Mouse (Mus musculus): ENCODE measurements at regions not wholly inside any gene's neighbourhood (a gene's known extent, or its start where the extent isn't known, plus 50 kb on each side); places are given as distances from the start of the nearest gene placed in this dataset.

GRCm38 (mm10) chr13:37595196-37595595 is 183.0 kb upstream of the Rreb1 start:
- Histone ChIP-seq H3K36me3 (ENCODE audit: control insufficient read depth, insufficient read depth, low read length) (no peaks in the 10 kb centered on the region), H3K9ac (ENCODE audit: low read length) (no peak overlapping the region), H3K9me3 (ENCODE audit: control insufficient read depth, low read length) (no peaks in the 10 kb centered on the region), H3K4me2 (replicated peaks; ENCODE audit: low read depth) (no peak overlapping the region), H3K4me1 (replicated peaks; ENCODE audit: control insufficient read depth, insufficient read depth) (no peaks in the 10 kb centered on the region), H3K27me3 (ENCODE audit: control insufficient read depth, insufficient read depth, low read length) (no peaks in the 10 kb centered on the region), H3K27ac (replicated peaks) (no peak overlapping the region), H3K4me3 (ENCODE audit: low read depth, low read length) (no peak overlapping the region)
- DNase-seq (ENCODE audit: low spot score) (no peak), ATAC-seq (ENCODE audit: low FRiP score, low TSS enrichment) (no peak)
- TF ChIP-seq CTCF (IDR thresholded peaks at IDR 0.05; ENCODE audit: low read depth) = no peak
- TF ChIP-seq EP300 (optimal IDR thresholded peaks at IDR 0.05) = no peak
- 46% methylated on average over 8 of the region's 8 CpGs for WGBS

GRCm38 (mm10) chr13:37597575-37597974 is 180.6 kb upstream of the Rreb1 start:
- H3K27ac ChIP-seq (replicated peaks) = no peak overlapping the region
- no peaks in the 10 kb centered on the region for H3K36me3 ChIP-seq (ENCODE audit: control insufficient read depth, insufficient read depth, low read length)
- no peak for TF ChIP-seq CTCF (IDR thresholded peaks at IDR 0.05; ENCODE audit: low read depth)
- WGBS = 60% methylated on average over 8 of the region's 8 CpGs
- no peak overlapping the region for H3K4me3 ChIP-seq (ENCODE audit: low read depth, low read length)
- H3K4me2 ChIP-seq (replicated peaks; ENCODE audit: low read depth) = no peak overlapping the region
- H3K27me3 ChIP-seq (ENCODE audit: control insufficient read depth, insufficient read depth, low read length) = no peaks in the 10 kb centered on the region
- H3K9ac ChIP-seq (ENCODE audit: low read length) = no peak overlapping the region
- ATAC-seq (ENCODE audit: low FRiP score, low TSS enrichment) (no peak), DNase-seq (ENCODE audit: low spot score) (no peak)
- H3K9me3 ChIP-seq (ENCODE audit: control insufficient read depth, low read length) = no peaks in the 10 kb centered on the region
- H3K4me1 ChIP-seq (replicated peaks; ENCODE audit: control insufficient read depth, insufficient read depth) = no peaks in the 10 kb centered on the region

GRCm38 (mm10) chr13:37598165-37598775 is 179.9 kb upstream of the Rreb1 start:
- no peak for TF ChIP-seq CTCF (IDR thresholded peaks at IDR 0.05; ENCODE audit: low read depth)
- no peak for TF ChIP-seq EP300 (optimal IDR thresholded peaks at IDR 0.05)
- Histone ChIP-seq H3K4me1 (replicated peaks; ENCODE audit: control insufficient read depth, insufficient read depth) (no peaks in the 10 kb centered on the region), H3K27me3 (ENCODE audit: control insufficient read depth, insufficient read depth, low read length) (no peaks in the 10 kb centered on the region), H3K27ac (replicated peaks) (no peak overlapping the region), H3K36me3 (ENCODE audit: control insufficient read depth, insufficient read depth, low read length) (no peaks in the 10 kb centered on the region), H3K9me3 (ENCODE audit: control insufficient read depth, low read length) (no peaks in the 10 kb centered on the region), H3K4me2 (replicated peaks; ENCODE audit: low read depth) (no peak overlapping the region), H3K4me3 (ENCODE audit: low read depth, low read length) (no peak overlapping the region), H3K9ac (ENCODE audit: low read length) (no peak overlapping the region)
- DNase-seq (ENCODE audit: low spot score) (no peak), ATAC-seq (ENCODE audit: low FRiP score, low TSS enrichment) (no peak)
- 74% methylated on average over 10 of the region's 10 CpGs for WGBS

- H3K4me2 ChIP-seq (replicated peaks; ENCODE audit: low read depth) = no peak overlapping the region
- no peak for ATAC-seq (ENCODE audit: low FRiP score, low TSS enrichment)
- H3K27me3 ChIP-seq (ENCODE audit: control insufficient read depth, insufficient read depth, low read length) = no peaks in the 10 kb centered on the region
- H3K27ac ChIP-seq (replicated peaks) = no peak overlapping the region
- H3K4me1 ChIP-seq (replicated peaks; ENCODE audit: control insufficient read depth, insufficient read depth) = no peaks in the 10 kb centered on the region
- H3K9me3 ChIP-seq (ENCODE audit: control insufficient read depth, low read length) = no peaks in the 10 kb centered on the region
- DNase-seq (ENCODE audit: low spot score) = no peak
- H3K36me3 ChIP-seq (ENCODE audit: control insufficient read depth, insufficient read depth, low read length) = no peaks in the 10 kb centered on the region
- no peak overlapping the region for H3K4me3 ChIP-seq (ENCODE audit: low read depth, low read length)
- no peak overlapping the region for H3K9ac ChIP-seq (ENCODE audit: low read length)
- no peak for TF ChIP-seq EP300 (optimal IDR thresholded peaks at IDR 0.05)
- 88% methylated on average over 1 of the region's 1 CpGs for WGBS
These were observed 178.5 kb upstream of the Rreb1 start for GRCm38 (mm10) chr13:37599679-37600078.

GRCm38 (mm10) chr13:37600172-37600571 is 178.0 kb upstream of the Rreb1 start:
- H3K27ac ChIP-seq (replicated peaks) = no peak overlapping the region
- H3K4me2 ChIP-seq (replicated peaks; ENCODE audit: low read depth) = no peak overlapping the region
- WGBS = 86% methylated on average over 9 of the region's 9 CpGs
- H3K4me1 ChIP-seq (replicated peaks; ENCODE audit: control insufficient read depth, insufficient read depth) = no peaks in the 10 kb centered on the region
- TF ChIP-seq EP300 (optimal IDR thresholded peaks at IDR 0.05) = no peak
- TF ChIP-seq CTCF (IDR thresholded peaks at IDR 0.05; ENCODE audit: low read depth) = no peak
- no peaks in the 10 kb centered on the region for H3K27me3 ChIP-seq (ENCODE audit: control insufficient read depth, insufficient read depth, low read length)
- no peak overlapping the region for H3K4me3 ChIP-seq (ENCODE audit: low read depth, low read length)
- no peaks in the 10 kb centered on the region for H3K36me3 ChIP-seq (ENCODE audit: control insufficient read depth, insufficient read depth, low read length)
- no peak for DNase-seq (ENCODE audit: low spot score)
- no peaks in the 10 kb centered on the region for H3K9me3 ChIP-seq (ENCODE audit: control insufficient read depth, low read length)
- no peak overlapping the region for H3K9ac ChIP-seq (ENCODE audit: low read length)
- no peak for ATAC-seq (ENCODE audit: low FRiP score, low TSS enrichment)

GRCm38 (mm10) chr13:37601068-37601467 is 177.1 kb upstream of the Rreb1 start:
- Histone ChIP-seq H3K9me3 (ENCODE audit: control insufficient read depth, low read length) (no peaks in the 10 kb centered on the region), H3K9ac (ENCODE audit: low read length) (no peak overlapping the region), H3K4me2 (replicated peaks; ENCODE audit: low read depth) (no peak overlapping the region), H3K36me3 (ENCODE audit: control insufficient read depth, insufficient read depth, low read length) (no peaks in the 10 kb centered on the region), H3K4me3 (ENCODE audit: low read depth, low read length) (no peak overlapping the region), H3K27ac (replicated peaks) (no peak overlapping the region), H3K27me3 (ENCODE audit: control insufficient read depth, insufficient read depth, low read length) (no peaks in the 10 kb centered on the region), H3K4me1 (replicated peaks; ENCODE audit: control insufficient read depth, insufficient read depth) (no peaks in the 10 kb centered on the region)
- WGBS = 78% methylated on average over 7 of the region's 7 CpGs
- DNase-seq (ENCODE audit: low spot score) (no peak), ATAC-seq (ENCODE audit: low FRiP score, low TSS enrichment) (no peak)
- TF ChIP-seq EP300 (optimal IDR thresholded peaks at IDR 0.05) (no peak), CTCF (IDR thresholded peaks at IDR 0.05; ENCODE audit: low read depth) (no peak)

Measured in stomach, postnatal 0 days (tissue).